Mouse (Mus musculus) heart, postnatal 25 days (tissue): ENCODE measurements around the gene Slc26a11. TPM values are rescaled to one million over a fixed set of nuclear protein-coding genes. Genes with fewer than 3 reads are reported as not detected.
A peak's percentile ranks its signal among the peaks of the same experiment; 100 is the strongest.

Experiments
- DNase-seq: peaks from one replicate; pipeline ENCODE4 v3.0.0; 2022; ENCODE audit warnings: low spot score
- intact Hi-C: fragments of 180-260 bp; cut with DNase I; formaldehyde crosslinking; loops from one replicate; pipeline ENCODE4 v1.15.1; 2025
- total RNA-seq, 2 experiments: library from RNA; stranded (reverse); gene quantifications; 2 replicates each; pipeline ENCODE4 v1.2.3; 2021

Slc26a11 gene
- total RNA-seq: 1 to 10 TPM; 2.3 to 2.8 TPM

DNA sequence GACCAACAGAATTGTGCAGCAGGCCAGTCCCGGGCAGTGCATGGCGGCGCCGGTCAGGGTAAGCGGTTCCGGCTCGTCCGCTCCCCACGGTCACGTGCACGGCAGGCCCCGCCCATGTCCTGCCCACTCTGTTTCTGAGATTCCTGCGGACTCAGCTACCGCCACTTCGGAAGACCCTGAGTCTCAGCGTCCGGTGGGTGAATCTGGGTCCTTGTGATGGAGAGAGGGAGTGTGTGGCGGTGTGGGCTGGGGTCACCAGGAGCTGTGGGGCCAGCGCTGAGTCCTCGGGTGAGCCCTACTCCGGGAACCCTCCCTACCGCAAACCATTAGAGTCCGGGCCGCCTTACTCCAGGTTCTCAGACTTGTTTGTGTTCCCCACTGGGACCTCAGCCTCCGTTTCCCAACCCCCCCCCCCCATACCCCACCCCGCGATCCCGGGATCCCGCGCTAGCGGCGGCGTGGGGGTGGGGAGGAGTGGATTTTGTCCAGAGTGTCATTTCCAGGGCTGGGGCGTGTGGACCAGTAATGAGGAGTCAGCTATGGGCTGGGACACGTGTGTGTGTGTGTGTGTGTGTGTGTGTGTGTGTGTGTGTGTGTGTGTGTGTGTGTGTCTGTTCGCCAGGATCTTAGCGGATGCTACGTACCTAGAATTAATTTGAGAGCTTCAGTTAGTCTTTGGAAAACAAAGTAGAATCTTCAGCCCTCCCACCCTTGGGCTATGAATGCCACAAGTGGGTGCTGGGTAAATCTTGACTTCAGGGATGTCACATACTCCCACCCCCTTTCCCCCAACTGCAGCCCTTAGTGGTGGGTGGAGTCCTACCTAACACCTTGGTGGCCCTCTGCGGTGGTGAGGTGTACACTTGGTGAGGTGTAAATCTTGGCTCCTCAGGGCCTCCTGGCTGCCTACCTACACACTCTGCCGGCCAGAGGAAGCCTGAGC lies at the start of gene Slc26a11, which contains the start of gene Sgsh:
TSS of gene Slc26a11 (plus strand) at position 115 of the 943 bp plus-strand sequence.
TSS of gene Sgsh (minus strand) at position 94 of the 943 bp plus-strand sequence.
- intact Hi-C loops: loop anchor here (5.0 kb wide), 1 partner anchor 37 kb away; the partner anchor contains the start of gene Rnf213
- peak; percentile 82 for DNase-seq

DNA sequence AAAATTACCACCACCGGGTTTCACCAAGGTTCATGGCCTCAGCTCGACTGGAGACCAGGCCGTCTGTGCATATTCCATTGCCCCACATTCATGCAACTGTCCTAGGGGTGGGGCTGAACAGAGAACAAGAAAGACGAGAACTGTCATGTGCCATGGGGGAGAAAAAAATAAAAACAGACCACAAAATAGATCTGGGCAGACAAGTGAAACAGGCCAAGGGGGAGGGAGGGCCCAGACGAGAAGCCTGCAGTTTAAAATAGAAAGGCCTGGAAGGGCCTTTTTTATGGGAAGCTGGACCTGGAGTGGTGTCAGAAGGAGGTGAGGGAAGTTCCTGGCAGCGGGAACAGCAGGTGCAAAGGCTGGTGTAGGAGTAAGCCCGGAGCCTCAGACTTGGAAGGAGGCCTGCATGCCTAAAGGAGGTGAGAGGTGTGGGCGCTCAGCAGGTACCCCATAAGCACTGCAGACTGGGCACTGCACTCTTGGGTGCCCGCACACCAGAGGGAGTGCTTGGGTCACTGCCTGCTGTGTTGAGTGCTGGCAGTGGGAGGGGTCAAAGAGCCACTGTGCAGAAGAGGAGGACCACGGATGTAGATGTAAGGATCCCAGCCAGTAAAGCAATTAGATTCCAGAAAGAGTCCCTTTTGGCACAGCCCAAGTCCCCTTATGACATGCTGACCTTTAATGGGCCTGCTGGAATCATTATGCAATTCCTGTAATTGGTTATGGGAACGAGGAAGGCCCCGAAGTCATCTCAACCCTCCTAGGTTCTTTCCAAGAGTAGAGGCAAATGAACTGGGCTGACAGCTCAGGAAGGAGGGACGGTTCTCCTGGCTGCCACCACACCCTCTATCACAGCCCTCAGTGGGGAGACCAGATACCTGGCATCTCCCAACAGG lies 48.3 kb upstream of the Slc26a11 start:
- intact Hi-C loops: no loop called here
- DNase-seq: no peak

DNA sequence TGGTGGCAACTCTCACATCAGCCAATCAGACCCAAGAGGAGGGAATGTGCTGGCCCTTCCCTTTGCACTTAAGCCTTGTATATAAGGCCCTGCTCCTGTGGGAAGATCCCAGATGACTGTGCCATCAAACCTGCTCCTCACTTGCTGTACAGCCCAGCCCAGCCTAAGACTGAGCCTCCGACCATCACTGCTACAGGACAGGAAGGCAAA lies 47.8 kb upstream of the Slc26a11 start, which contains the start of gene Card14:
TSS of gene Card14 (plus strand) at position 111 of the 210 bp plus-strand sequence.
- intact Hi-C loops: no loop called here
- no peak for DNase-seq

DNA sequence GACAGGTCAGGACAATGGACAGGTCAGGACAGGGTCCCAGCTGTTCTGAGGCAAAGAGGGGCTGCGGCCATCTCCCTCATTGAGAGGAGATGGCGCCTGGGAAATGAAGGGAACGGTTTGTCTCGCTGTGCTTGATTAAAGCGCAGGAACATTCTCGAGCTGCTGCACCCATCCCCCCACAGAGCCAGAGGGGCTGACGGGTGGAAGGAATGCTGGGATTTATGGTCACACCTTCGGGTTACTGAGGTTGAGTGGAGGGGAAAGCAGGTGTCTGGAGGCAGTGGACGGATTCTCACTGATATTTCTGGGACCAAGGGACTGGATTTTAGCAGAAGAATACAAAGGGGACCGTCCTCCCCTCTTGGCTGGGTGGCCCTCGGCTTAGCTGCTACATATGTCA lies 47.4 kb upstream of the Slc26a11 start:
- DNase-seq: no peak
- intact Hi-C loops: no loop called here

DNA sequence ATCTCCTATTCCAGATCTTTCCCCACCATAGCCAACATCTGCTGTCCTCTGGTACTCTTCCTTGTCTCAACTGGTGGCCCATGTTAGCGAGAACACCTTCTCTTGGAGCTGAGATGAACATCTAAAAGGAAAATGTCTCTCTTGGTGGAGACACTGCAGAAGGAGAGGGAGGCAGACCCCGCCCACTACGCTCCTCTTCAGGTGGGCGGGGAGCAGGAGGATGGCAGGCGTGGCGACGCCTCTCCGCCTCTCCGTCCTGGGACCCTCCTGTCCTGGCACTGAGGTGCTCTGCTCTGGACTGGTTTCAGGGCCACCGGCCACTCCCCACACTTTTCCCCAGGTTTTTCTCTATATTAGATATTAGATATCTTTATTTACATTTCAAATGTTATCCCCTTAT lies 44.7 kb upstream of the Slc26a11 start:
- intact Hi-C loops: no loop called here
- DNase-seq: no peak

DNA sequence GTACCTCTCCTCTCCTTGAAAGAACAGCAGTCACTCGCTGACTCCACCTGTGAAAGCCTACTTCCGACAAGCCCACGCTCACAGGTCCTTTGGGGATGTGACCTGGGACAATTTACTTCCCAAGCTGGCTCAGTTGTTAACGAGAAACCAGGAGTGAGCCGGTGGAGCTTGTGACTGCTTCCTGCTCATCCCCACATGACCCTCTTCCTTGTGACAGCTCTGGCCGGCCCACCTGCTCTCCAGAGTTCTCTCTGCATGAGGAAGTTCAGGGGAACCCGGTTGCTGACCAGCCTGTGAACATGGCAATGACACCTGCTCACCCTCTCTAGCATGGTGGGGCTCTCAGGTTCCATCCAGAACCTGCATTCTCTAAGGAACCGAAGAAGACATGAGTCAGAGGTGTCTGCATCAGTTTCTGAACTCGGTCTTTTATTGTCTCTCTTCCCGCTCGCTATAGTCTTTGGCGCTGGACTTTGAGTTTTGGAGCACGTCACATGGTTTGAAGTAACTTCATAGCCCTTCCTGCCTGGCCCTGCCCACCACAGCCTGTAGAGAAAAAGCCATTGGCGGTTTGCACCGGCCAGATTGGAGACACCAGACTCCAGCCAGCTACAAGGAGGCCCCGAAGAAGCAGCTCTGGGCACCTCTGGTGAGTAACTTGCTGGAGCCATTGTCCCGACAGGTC lies 41.0 kb upstream of the Slc26a11 start:
- intact Hi-C loops: no loop called here
- DNase-seq: no peak

DNA sequence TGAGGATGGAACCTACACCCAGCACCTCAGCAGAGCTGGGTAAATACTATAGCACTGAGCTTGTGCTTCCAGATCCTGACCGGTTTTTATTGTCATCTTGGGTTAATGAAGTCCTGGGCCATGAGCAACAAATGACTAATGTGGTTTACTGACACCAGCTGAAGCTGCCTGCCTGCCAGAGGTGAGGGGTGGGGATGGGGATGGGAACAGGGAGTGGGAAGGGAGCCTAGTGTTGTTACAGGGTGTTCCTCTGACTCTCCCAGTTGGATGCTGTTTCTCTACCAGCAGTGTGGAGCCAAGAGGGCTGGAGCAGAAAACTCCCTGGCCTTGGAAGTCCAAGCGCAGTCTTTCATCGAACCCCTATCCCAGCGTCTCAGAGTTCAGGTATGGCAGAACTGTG lies 38.6 kb upstream of the Slc26a11 start:
- intact Hi-C loops: no loop called here
- peak; percentile 19 for DNase-seq

DNA sequence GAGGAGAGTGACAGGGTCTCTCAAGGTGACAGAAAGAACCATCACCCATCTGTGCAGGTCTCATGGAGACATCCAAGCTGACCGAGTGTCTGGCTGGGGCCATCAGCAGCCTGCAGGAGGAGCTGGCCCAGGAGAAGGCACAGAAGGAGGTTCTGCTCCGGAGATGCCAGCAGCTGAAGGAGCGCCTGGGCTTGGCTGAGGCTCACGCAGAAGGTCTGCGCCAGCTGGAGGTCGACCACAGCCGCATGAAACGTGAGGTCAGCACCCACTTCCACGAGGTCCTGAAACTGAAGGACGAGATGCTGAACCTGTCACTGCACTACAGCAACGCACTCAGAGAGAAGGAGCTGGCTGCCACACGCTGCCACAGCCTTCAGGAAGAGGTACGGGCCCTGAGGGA lies 32.8 kb upstream of the Slc26a11 start:
- DNase-seq: no peak
- intact Hi-C loops: no loop called here

DNA sequence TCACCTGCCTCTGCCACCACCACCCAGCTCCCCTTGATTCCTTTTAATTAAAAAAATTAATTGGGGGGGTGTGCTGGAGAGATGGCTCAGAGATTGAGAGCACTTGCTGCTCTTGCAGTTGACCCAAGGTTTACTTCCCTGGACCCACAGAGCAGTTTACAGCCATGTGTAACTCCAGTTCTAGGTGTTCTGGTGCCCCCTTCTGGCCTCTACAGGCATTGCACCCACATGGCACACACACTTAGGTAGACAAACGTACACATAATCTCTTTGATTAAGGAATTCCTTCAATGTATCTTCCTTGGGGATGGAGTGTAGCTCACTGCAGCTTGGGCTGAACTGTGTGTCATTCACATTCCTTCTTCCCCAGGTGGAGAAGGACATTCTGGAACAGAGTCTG lies 30.3 kb upstream of the Slc26a11 start:
- intact Hi-C loops: no loop called here
- no peak for DNase-seq

DNA sequence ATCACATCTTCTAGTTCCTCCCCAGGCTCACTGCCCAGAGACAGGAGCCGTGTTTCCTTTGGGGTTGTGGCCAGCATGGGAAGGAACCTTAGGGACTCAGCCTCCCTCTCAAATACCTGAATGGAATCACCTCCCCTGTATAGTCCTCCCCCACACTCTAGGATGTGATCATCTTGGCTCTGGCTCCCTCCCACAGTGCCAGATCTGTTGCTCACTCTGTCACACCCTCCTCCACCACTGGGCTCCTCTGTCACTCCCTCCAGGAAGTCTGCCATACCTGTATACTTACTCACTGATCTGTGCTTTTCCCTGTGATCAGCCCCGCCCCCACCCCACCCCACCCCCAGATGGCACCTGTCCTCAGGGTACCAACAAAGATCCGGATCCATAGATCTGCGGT lies 24.8 kb upstream of the Slc26a11 start:
- no peak for DNase-seq
- intact Hi-C loops: no loop called here

DNA sequence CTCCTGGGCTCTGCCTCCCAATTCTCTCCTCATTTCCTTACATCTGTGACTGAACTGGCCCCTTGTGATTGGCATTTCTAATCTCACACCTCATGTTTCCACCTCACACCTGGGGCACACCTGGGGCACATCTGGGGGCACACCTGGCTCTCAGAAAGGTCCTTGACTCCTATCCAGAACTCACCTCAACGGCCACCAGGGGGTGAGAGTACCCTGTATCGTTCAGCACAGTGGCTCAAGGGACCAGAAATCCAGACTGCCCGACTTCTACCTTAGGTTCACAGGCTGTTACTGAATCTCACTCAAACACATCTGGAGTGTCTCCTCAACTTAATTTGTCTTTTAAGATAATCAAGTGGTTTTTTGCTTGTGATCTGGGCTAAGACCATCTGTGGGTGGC lies 23.4 kb upstream of the Slc26a11 start:
- DNase-seq: no peak
- intact Hi-C loops: no loop called here

DNA sequence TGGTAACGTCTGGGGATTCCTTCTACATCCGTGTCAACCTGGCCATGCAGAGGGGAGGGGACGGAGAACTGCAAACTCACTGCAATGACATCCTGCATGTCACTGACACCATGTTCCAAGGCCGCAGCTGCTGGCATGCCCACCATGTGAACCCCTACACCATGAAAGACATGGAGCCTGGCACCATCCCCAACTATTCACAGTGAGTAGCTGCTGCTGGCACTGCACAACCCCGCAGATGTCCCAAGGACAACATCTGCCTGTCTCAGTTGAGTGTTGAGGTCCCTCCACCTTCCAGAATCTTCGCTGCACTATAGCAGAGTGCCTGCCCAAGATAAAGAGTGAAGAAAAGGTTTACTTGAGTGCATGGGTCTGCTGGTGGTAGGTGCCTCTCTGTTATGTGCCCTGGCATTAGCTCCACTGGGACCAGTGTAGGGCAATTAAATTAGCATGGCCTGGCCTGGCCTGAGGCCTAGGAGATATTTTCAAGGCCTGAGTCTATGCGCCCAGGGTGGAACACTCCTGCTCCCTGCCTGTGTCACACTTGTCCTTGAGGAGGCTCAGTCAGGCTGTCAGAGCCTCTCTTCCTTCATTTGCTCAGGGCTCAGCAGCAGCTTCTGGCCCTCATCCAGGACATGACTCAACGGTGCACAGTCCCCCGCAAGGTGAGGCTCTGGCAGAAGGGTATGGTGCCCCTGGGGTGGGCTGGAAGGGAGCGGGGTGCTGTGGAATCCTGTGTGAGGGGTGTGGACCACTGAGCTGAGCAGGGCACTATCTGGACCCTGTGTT lies 16.9 kb upstream of the Slc26a11 start:
- intact Hi-C loops: loop anchor here (5.0 kb wide), 1 partner anchor 104 kb away; no protein-coding TSS in a partner anchor
- no peak for DNase-seq

DNA sequence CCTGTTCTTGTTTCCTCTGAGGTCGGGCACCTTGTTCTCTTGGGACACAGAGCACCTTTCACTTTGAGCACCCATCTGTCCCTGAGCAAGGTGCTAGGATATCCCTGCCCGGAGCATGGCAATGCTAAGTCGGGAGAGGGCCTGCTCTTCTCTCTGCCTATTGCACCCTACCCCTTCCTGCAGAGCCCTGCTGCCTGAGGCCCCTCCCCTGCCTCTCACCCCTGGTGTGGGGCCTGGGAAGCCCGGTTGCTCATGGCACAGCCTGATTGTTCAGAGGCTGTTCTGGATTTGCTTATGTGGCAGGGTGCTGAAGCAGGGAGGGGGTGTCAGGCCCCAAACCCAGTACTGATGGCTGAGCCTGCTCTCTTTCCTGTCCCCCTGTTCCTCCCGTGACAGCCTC lies 16.2 kb upstream of the Slc26a11 start:
- no peak for DNase-seq
- intact Hi-C loops: loop anchor here (5.0 kb wide), 1 partner anchor 103 kb away; no protein-coding TSS in a partner anchor

DNA sequence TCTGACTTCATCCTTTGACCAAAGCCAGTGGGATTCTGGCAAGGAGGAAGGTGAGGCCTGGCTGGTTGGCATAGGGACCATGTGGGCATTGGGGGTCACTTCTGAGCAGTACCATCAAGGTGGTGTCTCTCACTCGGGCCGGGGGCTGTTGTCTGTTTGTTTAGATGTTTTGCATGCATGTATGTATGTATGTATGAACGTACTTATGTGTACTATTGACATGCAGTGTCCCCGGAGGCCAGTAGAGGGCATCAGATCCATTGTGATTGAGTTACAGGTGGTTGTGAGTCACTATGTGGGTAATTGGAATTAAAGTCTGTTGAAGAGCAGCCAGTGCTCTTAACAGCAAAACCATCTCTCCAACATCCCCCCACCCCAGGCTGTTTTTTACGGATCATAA lies 15.7 kb upstream of the Slc26a11 start:
- DNase-seq: no peak
- intact Hi-C loops: loop anchor here (1.0 to 5.0 kb wide), 4 partner anchors 24 to 153 kb away; partner anchors contain the start of gene Endov

DNA sequence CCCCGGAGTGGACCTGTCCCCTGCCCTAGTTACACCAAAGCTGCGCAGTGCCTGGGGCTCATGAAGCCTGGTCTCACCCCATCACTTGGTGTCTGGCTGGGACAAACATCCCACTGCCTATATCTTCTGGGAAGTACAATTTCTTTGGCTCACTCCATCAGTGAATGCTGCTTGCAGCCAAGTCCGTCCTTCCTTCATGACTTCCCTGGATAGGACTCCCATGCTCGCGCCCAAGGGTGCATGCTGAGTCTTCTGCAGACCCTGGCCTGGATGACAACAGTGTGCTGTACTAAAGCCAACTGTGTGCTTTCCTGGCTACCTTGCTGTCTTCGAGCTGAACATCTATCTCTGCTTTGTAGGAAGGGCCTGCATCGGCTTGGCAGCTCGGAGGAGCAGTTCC lies 11.2 kb upstream of the Slc26a11 start:
- no peak for DNase-seq
- intact Hi-C loops: loop anchor here (5.0 kb wide), 1 partner anchor 148 kb away; the partner anchor contains the start of gene Endov

DNA sequence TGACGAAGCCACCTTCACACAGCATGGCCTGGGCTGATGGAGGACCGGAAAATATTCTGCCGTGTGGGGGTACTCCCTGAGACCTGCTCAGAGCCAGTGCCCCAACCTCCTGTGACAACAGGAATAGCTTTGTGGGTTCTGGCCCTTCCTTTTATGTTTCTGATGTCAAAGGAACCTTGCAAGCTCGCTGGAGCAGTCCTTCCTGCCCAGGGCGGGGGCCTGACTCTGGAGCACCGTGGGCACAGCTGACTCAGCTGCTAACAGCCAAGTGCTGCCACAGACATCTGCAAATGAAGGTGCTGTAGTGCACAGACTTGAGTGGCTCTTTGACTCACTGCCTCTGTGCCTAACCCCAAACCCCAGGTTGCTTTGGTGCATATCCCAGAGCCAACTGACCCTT lies 10.5 kb upstream of the Slc26a11 start:
- intact Hi-C loops: loop anchor here (5.0 kb wide), 1 partner anchor 147 kb away; the partner anchor contains the start of gene Endov
- no peak for DNase-seq

DNA sequence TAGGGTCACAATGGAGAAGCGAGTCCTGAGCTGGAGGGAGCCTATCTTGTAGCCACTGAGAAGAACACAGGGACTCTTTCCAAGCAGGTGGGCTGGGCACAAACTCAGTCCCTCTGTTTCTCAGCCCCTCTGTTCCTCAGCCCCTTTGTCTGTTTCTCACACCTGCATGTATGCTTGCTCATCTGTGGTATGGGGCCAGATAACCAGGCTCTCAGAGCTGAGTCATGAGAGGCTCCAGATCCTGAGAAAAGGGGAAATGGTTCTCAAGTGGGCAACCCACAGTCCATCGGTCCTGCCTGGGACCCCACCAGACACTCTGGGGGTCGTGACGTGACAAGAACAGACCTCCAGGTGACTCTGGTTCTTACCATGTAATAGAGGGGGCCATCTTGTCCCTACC lies 8.2 kb upstream of the Slc26a11 start:
- DNase-seq: no peak
- intact Hi-C loops: no loop called here

DNA sequence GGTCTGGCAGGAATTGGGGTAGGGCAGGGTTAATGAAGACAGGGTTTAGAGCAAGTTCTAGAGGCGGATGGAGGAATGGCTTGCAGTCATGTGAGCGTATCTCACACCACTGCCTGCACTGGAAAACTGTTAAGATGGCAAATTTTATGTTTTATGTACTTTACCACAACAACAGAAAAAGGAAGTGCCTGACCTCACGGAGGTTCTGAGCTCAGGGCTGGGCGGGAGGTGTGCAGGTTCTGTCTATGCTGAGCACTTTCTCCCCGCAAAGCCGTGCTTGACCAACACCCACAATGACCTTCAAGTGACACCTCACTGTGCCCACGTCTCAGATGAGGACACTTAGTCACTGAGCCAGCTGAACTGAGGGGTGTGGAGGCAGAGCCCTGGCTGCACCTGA lies 3.2 kb upstream of the Slc26a11 start:
- intact Hi-C loops: no loop called here

DNA sequence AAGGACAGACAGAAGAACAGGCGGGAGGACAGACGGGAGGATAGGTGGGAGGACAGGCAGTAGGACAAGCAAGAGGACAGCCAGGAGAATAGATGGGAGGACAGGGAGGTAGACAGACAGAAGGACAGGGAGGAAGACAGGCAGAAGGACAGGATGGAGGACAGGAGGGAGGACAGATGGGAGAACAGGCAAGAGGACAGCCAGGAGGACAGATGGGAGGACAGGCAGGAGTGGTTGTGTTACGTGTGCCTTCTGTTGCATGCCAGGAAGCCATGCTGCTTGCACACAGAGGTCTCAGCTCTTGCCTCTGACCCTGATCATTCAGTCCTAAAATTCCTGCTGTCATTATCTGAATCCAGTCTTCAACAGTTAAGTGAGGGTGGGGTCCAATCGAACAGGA lies 1.4 kb upstream of the Slc26a11 start:
- intact Hi-C loops: no loop called here
- no peak for DNase-seq

More for the DNA sequence above, 3.2 kb upstream of the Slc26a11 start:
- no peak for DNase-seq
